Mouse (Mus musculus) megakaryocyte, embryonic 14.5 days (primary cell): Measurements from ENCODE around the gene Zfp541.

Experiments
- FLI1 ChIP-seq: IDR thresholded peaks from 2 replicates; pipeline ENCODE4 v1.6.1; 2012; ENCODE audit warnings: low read length, inconsistent platforms, mixed read lengths
- GATA1 ChIP-seq: IDR thresholded peaks from 3 replicates; pipeline ENCODE4 v1.6.1; 2012; ENCODE audit warnings: mixed read lengths, low read length, inconsistent platforms, borderline replicate concordance

DNA sequence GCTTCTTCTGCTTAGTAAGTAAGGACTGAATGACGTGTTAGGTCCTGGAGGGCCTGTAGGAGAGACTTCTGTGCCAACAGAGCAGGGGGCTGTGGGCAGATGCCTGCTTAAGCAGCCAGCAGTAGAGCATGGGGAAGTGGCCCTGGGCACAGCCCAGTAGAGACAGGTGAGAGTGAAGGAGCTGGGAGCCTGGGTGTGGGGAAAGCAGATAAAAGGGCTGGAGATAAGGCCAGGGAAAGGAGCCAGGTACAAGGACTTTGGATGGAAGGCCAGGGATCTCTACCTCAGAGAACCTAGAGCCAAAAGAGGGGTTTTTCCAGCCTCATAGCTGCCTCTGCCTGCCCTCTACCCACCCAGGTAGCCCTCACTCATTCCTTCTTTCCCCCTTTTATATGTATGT, 28.6 kb upstream of the Zfp541 start:
- TF ChIP-seq GATA1 (no peak), FLI1 (no peak)
